Mouse (Mus musculus) hindlimb bud, embryonic 11.5 days (tissue): ENCODE results near the gene Slc23a4.
A peak's percentile ranks its signal among the peaks of the same experiment; 100 is the strongest.

Source experiments
- DNase-seq: peaks from one replicate; pipeline ENCODE4 v3.0.0-alpha.2; 2012; ENCODE audit warnings: low read depth, low spot score; ENCODE audit errors: extremely low spot score

The Slc23a4 gene

GRCm38 (mm10) chr6:34988081-34988761 lies at the start of gene Slc23a4:
Slc23a4 (minus strand) TSS chr6:34988404.
- DNase-seq: no peak

GRCm38 (mm10) chr6:35033341-35033740 lies 45.1 kb upstream of the Slc23a4 start:
- DNase-seq: no peak

- no peak for DNase-seq
These were observed 44.5 kb upstream of the Slc23a4 start for GRCm38 (mm10) chr6:35032704-35033103.

- DNase-seq: no peak
These were observed 42.6 kb upstream of the Slc23a4 start for GRCm38 (mm10) chr6:35030811-35031210.

GRCm38 (mm10) chr6:35030226-35030625 lies 42.0 kb upstream of the Slc23a4 start:
- no peak for DNase-seq

- DNase-seq: no peak
These were observed 39.8 kb upstream of the Slc23a4 start for GRCm38 (mm10) chr6:35028023-35028422.

GRCm38 (mm10) chr6:35027257-35027656 lies 39.1 kb upstream of the Slc23a4 start:
- no peak for DNase-seq

GRCm38 (mm10) chr6:35016624-35017023 lies 28.4 kb upstream of the Slc23a4 start:
- DNase-seq: no peak

- no peak for DNase-seq
These were observed 23.7 kb upstream of the Slc23a4 start for GRCm38 (mm10) chr6:35011953-35012352.

- DNase-seq: no peak
These were observed 22.5 kb upstream of the Slc23a4 start for GRCm38 (mm10) chr6:35010705-35011104.

GRCm38 (mm10) chr6:35002261-35002669 lies 14.1 kb upstream of the Slc23a4 start:
- DNase-seq: no peak

GRCm38 (mm10) chr6:34999101-34999500 lies 10.9 kb upstream of the Slc23a4 start:
- DNase-seq: no peak

GRCm38 (mm10) chr6:34996496-34996895 lies 8.3 kb upstream of the Slc23a4 start:
- DNase-seq: no peak

- peak; percentile 90 for DNase-seq
These were observed 7.1 kb upstream of the Slc23a4 start for GRCm38 (mm10) chr6:34995265-34995681.

GRCm38 (mm10) chr6:34994692-34995091 lies 6.5 kb upstream of the Slc23a4 start:
- no peak for DNase-seq

- DNase-seq: no peak
These were observed 1.1 kb upstream of the Slc23a4 start for GRCm38 (mm10) chr6:34989263-34989662.

- no peak for DNase-seq
These were observed 1.0 kb downstream of the Slc23a4 start for GRCm38 (mm10) chr6:34987085-34987645.

- no peak for DNase-seq
These were observed 7.5 kb downstream of the Slc23a4 start for GRCm38 (mm10) chr6:34980661-34981060.

GRCm38 (mm10) chr6:34979291-34979690 lies 8.9 kb downstream of the Slc23a4 start:
- no peak for DNase-seq

- no peak for DNase-seq
These were observed 17.0 kb downstream of the Slc23a4 start for GRCm38 (mm10) chr6:34971181-34971580.

GRCm38 (mm10) chr6:34965819-34966539 lies 22.2 kb downstream of the Slc23a4 start:
- no peak for DNase-seq

- no peak for DNase-seq
These were observed 23.7 kb downstream of the Slc23a4 start for GRCm38 (mm10) chr6:34964550-34964949.
